Mouse (Mus musculus) embryonic fibroblast, embryonic 13.5 days (primary cell): ENCODE data around the gene Cyp2b10. TPM values are rescaled to one million over a fixed set of nuclear protein-coding genes. Genes with fewer than 3 reads are reported as not detected.
A peak's percentile ranks its signal among the peaks of the same experiment; 100 is the strongest.
"Not testable (repeated sequence)": the region's sequence is repeated elsewhere in the genome, so short reads cannot be mapped to it uniquely, and the experiment has no call there.

Experiments
- H3K27ac ChIP-seq: 2 replicates; pipeline ENCODE4 v1.5.1; 2012; ENCODE audit warnings: low read length, control low read depth, inconsistent platforms; ENCODE audit not compliant: insufficient read depth
- H3K4me1 ChIP-seq: 2 replicates; pipeline ENCODE4 v1.6.1; 2011; ENCODE audit warnings: low read length; ENCODE audit not compliant: control insufficient read depth, insufficient read depth
- H3K4me3 ChIP-seq: 2 replicates; pipeline ENCODE4 v1.5.1; 2011; ENCODE audit warnings: mild to moderate bottlenecking, control low read depth, low read length; ENCODE audit not compliant: insufficient read depth
- CTCF ChIP-seq: IDR thresholded peaks from 2 replicates; pipeline ENCODE4 v1.5.1; 2011; ENCODE audit warnings: mild to moderate bottlenecking, control low read depth, low read length, moderate library complexity, borderline replicate concordance; ENCODE audit not compliant: insufficient read depth
- POLR2A ChIP-seq: IDR thresholded peaks from 2 replicates; pipeline ENCODE4 v1.6.1; 2011; ENCODE audit warnings: low read depth, mild to moderate bottlenecking, control low read depth, low read length, moderate library complexity
- polyA plus RNA-seq: library from polyadenylated mRNA; stranded (reverse); fragments of >200 nt; gene quantifications from 2 replicates; pipeline ENCODE4 v1.2.4, GENCODE M21; 2011; ENCODE audit warnings: low read depth; ENCODE audit not compliant: missing spikeins, insufficient read length

Cyp2b10 gene
- polyA plus RNA-seq, 1 experiment = not detected

- Histone ChIP-seq H3K4me1 (no peaks in the 10 kb centered on the region), H3K27ac (no peak overlapping the region), H3K4me3 (no peak overlapping the region)
- TF ChIP-seq CTCF (no peak), POLR2A (no peak)
Measured at GRCm38 (mm10) chr7:25872624-25873023, 24.8 kb upstream of the Cyp2b10 start.

- no peak overlapping the region for H3K4me3 ChIP-seq
- no peak for TF ChIP-seq CTCF
- no peak for TF ChIP-seq POLR2A
- no peaks in the 10 kb centered on the region for H3K4me1 ChIP-seq
- H3K27ac ChIP-seq = no peak overlapping the region
Measured at GRCm38 (mm10) chr7:25878735-25879134, 18.7 kb upstream of the Cyp2b10 start.

- not testable (repeated sequence) for H3K4me1 ChIP-seq, H3K27ac ChIP-seq, H3K4me3 ChIP-seq
Measured at GRCm38 (mm10) chr7:25880721-25881120, 16.7 kb upstream of the Cyp2b10 start.

GRCm38 (mm10) chr7:25884272-25884671 lies 13.1 kb upstream of the Cyp2b10 start:
- Histone ChIP-seq H3K4me1 (no peaks in the 10 kb centered on the region), H3K27ac (no peak overlapping the region), H3K4me3 (no peak overlapping the region)
- no peak for TF ChIP-seq POLR2A
- TF ChIP-seq CTCF = no peak

GRCm38 (mm10) chr7:25887758-25888157 lies 9.7 kb upstream of the Cyp2b10 start:
- no peak overlapping the region for H3K27ac ChIP-seq
- no peaks in the 10 kb centered on the region for H3K4me1 ChIP-seq
- no peak overlapping the region for H3K4me3 ChIP-seq
- TF ChIP-seq POLR2A (no peak), CTCF (no peak)

GRCm38 (mm10) chr7:25893159-25893558 lies 4.3 kb upstream of the Cyp2b10 start:
- no peak for TF ChIP-seq CTCF
- TF ChIP-seq POLR2A = no peak
- H3K4me1 ChIP-seq = no peaks in the 10 kb centered on the region
- no peak overlapping the region for H3K27ac ChIP-seq
- H3K4me3 ChIP-seq = no peak overlapping the region

GRCm38 (mm10) chr7:25895162-25895561 lies 2.3 kb upstream of the Cyp2b10 start:
- H3K4me3 ChIP-seq = no peak overlapping the region
- TF ChIP-seq CTCF (no peak), POLR2A (no peak)
- H3K4me1 ChIP-seq = no peaks in the 10 kb centered on the region
- no peak overlapping the region for H3K27ac ChIP-seq

- TF ChIP-seq CTCF = no peak
- no peak for TF ChIP-seq POLR2A
- Histone ChIP-seq H3K4me3 (no peak overlapping the region), H3K4me1 (no peaks in the 10 kb centered on the region), H3K27ac (no peak overlapping the region)
Measured at GRCm38 (mm10) chr7:25898064-25898463, 644 bp downstream of the Cyp2b10 start.

GRCm38 (mm10) chr7:25902061-25902690 lies 4.8 kb downstream of the Cyp2b10 start:
- TF ChIP-seq CTCF = no peak
- Histone ChIP-seq H3K4me3 (no peak overlapping the region), H3K4me1 (no peaks in the 10 kb centered on the region), H3K27ac (peak overlapping the region; percentile 43)

- TF ChIP-seq POLR2A = no peak
- no peak overlapping the region for H3K27ac ChIP-seq
- H3K4me3 ChIP-seq = no peak overlapping the region
- H3K4me1 ChIP-seq = no peaks in the 10 kb centered on the region
Measured at GRCm38 (mm10) chr7:25903156-25903555, 5.7 kb downstream of the Cyp2b10 start.

GRCm38 (mm10) chr7:25904066-25904465 lies 6.6 kb downstream of the Cyp2b10 start:
- no peaks in the 10 kb centered on the region for H3K4me1 ChIP-seq
- TF ChIP-seq POLR2A (no peak), CTCF (no peak)
- no peak overlapping the region for H3K4me3 ChIP-seq
- H3K27ac ChIP-seq = no peak overlapping the region
